Mouse (Mus musculus) testis, adult 2 months (tissue): Measurements from ENCODE around the gene Gm20388. TPM values are rescaled to one million over a fixed set of nuclear protein-coding genes. Genes with fewer than 3 reads are reported as not detected.
"Not testable (repeated sequence)": the region's sequence is repeated elsewhere in the genome, so short reads cannot be mapped to it uniquely, and the experiment has no call there.

Source experiments
- H3K27ac ChIP-seq: fragments of 200-500 bp; 2 replicates; pipeline ENCODE4 v1.5.1; 2012; ENCODE audit warnings: low read depth, low read length; ENCODE audit not compliant: control insufficient read depth, insufficient read depth
- H3K27me3 ChIP-seq: fragments of 200-500 bp; 2 replicates; pipeline ENCODE4 v1.6.1; 2012; ENCODE audit warnings: mild to moderate bottlenecking, low read length, moderate library complexity; ENCODE audit not compliant: control insufficient read depth, insufficient read depth
- H3K36me3 ChIP-seq: fragments of 200-500 bp; 2 replicates; pipeline ENCODE4 v1.6.1; 2012; ENCODE audit warnings: mild to moderate bottlenecking, low read length; ENCODE audit not compliant: control insufficient read depth, insufficient read depth
- H3K4me1 ChIP-seq: fragments of 200-500 bp; 2 replicates; pipeline ENCODE4 v1.6.1; 2012; ENCODE audit warnings: low read length; ENCODE audit not compliant: control insufficient read depth, insufficient read depth
- H3K4me3 ChIP-seq: fragments of 200-500 bp; 2 replicates; pipeline ENCODE4 v1.5.1; 2012; ENCODE audit warnings: low read depth, mild to moderate bottlenecking, low read length, moderate library complexity, mixed read lengths; ENCODE audit not compliant: control insufficient read depth
- CTCF ChIP-seq: fragments of 200-500 bp; IDR thresholded peaks from 2 replicates; pipeline ENCODE4 v1.5.1; 2012; ENCODE audit warnings: low read depth, mild to moderate bottlenecking, inconsistent platforms, low read length, moderate library complexity; ENCODE audit not compliant: control insufficient read depth, insufficient read depth, insufficient replicate concordance
- POLR2A ChIP-seq: fragments of 200-500 bp; IDR thresholded peaks from 2 replicates; pipeline ENCODE4 v1.6.1; 2012; ENCODE audit warnings: low read depth, mild to moderate bottlenecking, inconsistent platforms, low read length, moderate library complexity; ENCODE audit not compliant: control insufficient read depth
- polyA plus RNA-seq: library from polyadenylated mRNA; depleted of rRNA; stranded (reverse); fragments of >200 nt; gene quantifications from 2 replicates; pipeline ENCODE4 v1.2.3, GENCODE M21; 2012

Gene Gm20388
- polyA plus RNA-seq, 1 experiment, result 5.6 TPM

GRCm38 (mm10) chr8:120706193-120706592 lies 795.6 kb downstream of the Gm20388 start:
- Histone ChIP-seq H3K36me3 (no peaks in the 10 kb centered on the region), H3K4me3 (no peak overlapping the region), H3K27ac (no peak overlapping the region), H3K4me1 (peaks cover 3% of the 10 kb centered on the region; the same call in 1 of the 2 replicates), H3K27me3 (no peaks in the 10 kb centered on the region)
- no peak for TF ChIP-seq POLR2A
- TF ChIP-seq CTCF, result no peak

- H3K4me3 ChIP-seq, result no peak overlapping the region
- H3K4me1 ChIP-seq, result peaks cover 3% of the 10 kb centered on the region; the same call in 1 of the 2 replicates
- no peak overlapping the region for H3K27ac ChIP-seq
- no peaks in the 10 kb centered on the region for H3K36me3 ChIP-seq
- TF ChIP-seq CTCF, result no peak
- TF ChIP-seq POLR2A, result no peak
- H3K27me3 ChIP-seq, result no peaks in the 10 kb centered on the region
Measured at GRCm38 (mm10) chr8:120709176-120709575, 798.5 kb downstream of the Gm20388 start.

DNA sequence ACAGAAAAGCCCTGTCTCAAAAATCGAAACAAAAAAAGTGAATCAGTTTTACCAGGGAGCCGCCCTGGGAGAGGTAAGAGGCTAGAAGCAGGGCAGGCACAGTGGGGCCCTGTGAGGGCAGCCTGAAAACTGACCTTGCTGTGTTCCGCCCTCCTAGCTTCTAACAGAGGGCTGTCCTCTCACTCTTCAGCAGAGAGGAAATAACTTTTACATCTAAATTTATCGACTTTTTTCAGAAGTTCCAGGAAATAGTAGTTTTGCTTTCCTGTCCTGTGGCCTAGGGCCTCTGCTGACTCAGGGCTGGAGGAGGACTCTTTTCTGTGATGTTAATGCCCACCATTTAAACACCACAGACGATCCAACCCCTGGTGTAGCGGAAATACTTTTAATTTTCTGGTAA lies 804.6 kb downstream of the Gm20388 start:
- TF ChIP-seq CTCF (no peak), POLR2A (no peak)
- H3K4me1 ChIP-seq, result no peaks in the 10 kb centered on the region
- no peaks in the 10 kb centered on the region for H3K36me3 ChIP-seq
- H3K27ac ChIP-seq, result no peak overlapping the region
- no peaks in the 10 kb centered on the region for H3K27me3 ChIP-seq
- H3K4me3 ChIP-seq, result no peak overlapping the region

- Histone ChIP-seq H3K4me1 (no peaks in the 10 kb centered on the region), H3K4me3 (no peak overlapping the region), H3K36me3 (no peaks in the 10 kb centered on the region), H3K27me3 (no peaks in the 10 kb centered on the region), H3K27ac (no peak overlapping the region)
- TF ChIP-seq CTCF (no peak), POLR2A (no peak)
Measured at GRCm38 (mm10) chr8:120715996-120716680, 805.5 kb downstream of the Gm20388 start.

- Histone ChIP-seq H3K4me3 (no peak overlapping the region), H3K27me3 (no peaks in the 10 kb centered on the region), H3K4me1 (no peaks in the 10 kb centered on the region), H3K27ac (no peak overlapping the region), H3K36me3 (no peaks in the 10 kb centered on the region)
- no peak for TF ChIP-seq CTCF
- no peak for TF ChIP-seq POLR2A
Measured at GRCm38 (mm10) chr8:120719586-120720236, 809.1 kb downstream of the Gm20388 start.

DNA sequence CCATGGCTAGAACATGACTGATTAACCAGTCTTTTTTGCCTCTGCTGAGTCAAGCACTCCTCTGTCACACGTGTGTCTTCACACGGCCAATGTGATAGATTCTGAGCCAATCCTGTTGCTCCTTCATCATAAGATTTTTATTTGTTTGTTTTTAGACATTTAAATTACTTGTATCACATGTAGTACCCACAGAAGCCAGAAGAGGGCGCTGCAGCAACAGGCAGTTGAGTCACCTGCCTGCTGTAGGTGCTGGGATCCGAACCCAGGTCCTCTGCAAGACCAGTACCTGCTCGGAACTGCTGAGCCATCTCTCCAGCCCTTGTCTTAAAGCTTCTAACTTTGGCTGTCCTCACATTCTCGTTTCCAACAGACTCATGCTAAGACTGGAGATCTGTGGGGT lies 812.4 kb downstream of the Gm20388 start:
- TF ChIP-seq POLR2A, result no peak
- peak; percentile 87 for TF ChIP-seq CTCF
- Histone ChIP-seq H3K4me1 (no peaks in the 10 kb centered on the region), H3K4me3 (no peak overlapping the region), H3K27ac (no peak overlapping the region), H3K27me3 (no peaks in the 10 kb centered on the region), H3K36me3 (no peaks in the 10 kb centered on the region)

GRCm38 (mm10) chr8:120724096-120724495 lies 813.5 kb downstream of the Gm20388 start:
- 0 out of 2 replicates have a peak, but pooled peaks have one; percentile 9 for TF ChIP-seq CTCF
- H3K4me3 ChIP-seq, H3K4me1 ChIP-seq, H3K27me3 ChIP-seq, H3K36me3 ChIP-seq, H3K27ac ChIP-seq: not testable (repeated sequence)
